Mouse (Mus musculus) E14TG2a.4 (cell line): ENCODE data around the gene Zfp354a.

Experiments used
- CTCF ChIP-seq: conservative IDR thresholded peaks from 2 replicates; pipeline ENCODE4 v1.5.1; 2014; ENCODE audit warnings: low read length
- POU5F1 ChIP-seq: IDR thresholded peaks from 2 replicates; pipeline ENCODE4 v1.6.1; 2014; ENCODE audit warnings: low read length, borderline replicate concordance

GRCm38 (mm10) chr11:51063276-51063675 lies 4.2 kb downstream of the Zfp354a start:
- no peak for TF ChIP-seq CTCF
- TF ChIP-seq POU5F1: no peak
